Mouse (Mus musculus) heart, embryonic 11.5 days (tissue): ENCODE measurements at regions not wholly inside any gene's neighbourhood (a gene's known extent, or its start where the extent isn't known, plus 50 kb on each side); places are given as distances from the start of the nearest gene placed in this dataset.

ENCODE experiments used
- ATAC-seq: fragments of 200-750 bp; cut with Nextera tagmentation; replicated peaks from 2 replicates; pipeline ENCODE4 v1.8.0; 2017; ENCODE audit warnings: moderate library complexity; ENCODE audit not compliant: insufficient number of reproducible peaks, low FRiP score, low TSS enrichment
- H3K27ac ChIP-seq: fragments of 300-500 bp; sonication (generic); 2 replicates; pipeline ENCODE4 v1.5.1; 2014; ENCODE audit warnings: mild to moderate bottlenecking, low read depth, low read length
- H3K27me3 ChIP-seq: fragments of 300-500 bp; sonication (generic); 2 replicates; pipeline ENCODE4 v1.6.1; 2014; ENCODE audit warnings: mild to moderate bottlenecking, low read length, mixed read lengths; ENCODE audit not compliant: control insufficient read depth, insufficient read depth
- H3K36me3 ChIP-seq: fragments of 300-500 bp; sonication (generic); 2 replicates; pipeline ENCODE4 v1.6.1; 2014; ENCODE audit warnings: mild to moderate bottlenecking, low read length, moderate library complexity, mixed read lengths; ENCODE audit not compliant: control insufficient read depth, insufficient read depth
- H3K4me1 ChIP-seq: fragments of 300-500 bp; sonication (generic); 2 replicates; pipeline ENCODE4 v1.6.1; 2014; ENCODE audit warnings: low read length; ENCODE audit not compliant: control insufficient read depth, insufficient read depth
- H3K4me2 ChIP-seq: fragments of 300-500 bp; sonication (generic); 2 replicates; pipeline ENCODE4 v1.6.1; 2014; ENCODE audit warnings: mild to moderate bottlenecking, moderate library complexity
- H3K4me3 ChIP-seq: fragments of 300-500 bp; sonication (generic); 2 replicates; pipeline ENCODE4 v1.5.1; 2014; ENCODE audit warnings: low read depth, low read length
- H3K9ac ChIP-seq: fragments of 300-500 bp; sonication (generic); 2 replicates; pipeline ENCODE4 v1.6.1; 2014; ENCODE audit warnings: mild to moderate bottlenecking, low read depth, low read length, moderate library complexity
- H3K9me3 ChIP-seq: fragments of 300-500 bp; sonication (generic); replicated peaks from 2 replicates; pipeline ENCODE4 v1.6.1; 2016; ENCODE audit warnings: low read length; ENCODE audit not compliant: control insufficient read depth
- WGBS: fragments of 180-500 bp; shearing (Covaris S2); extraction: QIAGEN DNeasy Blood & Tissue Kit; methylation state at CpG from one replicate; pipeline ENCODE4 v1.1.7; 2014; ENCODE audit not compliant: insufficient replicate concordance; 5-methylcytosine and 5-hydroxymethylcytosine counted together

DNA sequence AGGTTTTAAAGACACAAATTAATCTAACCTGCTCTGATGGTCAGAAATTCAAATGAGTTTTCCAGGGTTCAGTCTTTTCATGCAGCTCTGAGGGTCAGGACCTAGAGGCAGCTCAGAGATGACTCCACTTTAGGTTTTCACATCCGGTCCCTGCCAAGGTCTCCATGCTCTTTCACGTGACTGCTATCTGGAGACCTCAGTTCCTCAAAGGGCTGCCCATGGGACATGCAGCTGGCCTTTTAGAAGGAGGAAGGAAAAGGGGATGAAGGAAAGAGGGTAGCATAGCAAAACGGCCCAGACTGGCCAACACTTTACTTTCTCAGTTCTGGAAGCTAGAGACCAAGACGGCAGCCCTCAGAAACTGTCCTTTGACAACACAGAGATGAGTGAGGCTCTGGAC, 276.6 kb downstream of the Nuak1 start:
- 71% methylated on average over 4 of the region's 4 CpGs for WGBS
- Histone ChIP-seq H3K36me3 (no peaks in the 10 kb centered on the region), H3K4me3 (no peak overlapping the region)

DNA sequence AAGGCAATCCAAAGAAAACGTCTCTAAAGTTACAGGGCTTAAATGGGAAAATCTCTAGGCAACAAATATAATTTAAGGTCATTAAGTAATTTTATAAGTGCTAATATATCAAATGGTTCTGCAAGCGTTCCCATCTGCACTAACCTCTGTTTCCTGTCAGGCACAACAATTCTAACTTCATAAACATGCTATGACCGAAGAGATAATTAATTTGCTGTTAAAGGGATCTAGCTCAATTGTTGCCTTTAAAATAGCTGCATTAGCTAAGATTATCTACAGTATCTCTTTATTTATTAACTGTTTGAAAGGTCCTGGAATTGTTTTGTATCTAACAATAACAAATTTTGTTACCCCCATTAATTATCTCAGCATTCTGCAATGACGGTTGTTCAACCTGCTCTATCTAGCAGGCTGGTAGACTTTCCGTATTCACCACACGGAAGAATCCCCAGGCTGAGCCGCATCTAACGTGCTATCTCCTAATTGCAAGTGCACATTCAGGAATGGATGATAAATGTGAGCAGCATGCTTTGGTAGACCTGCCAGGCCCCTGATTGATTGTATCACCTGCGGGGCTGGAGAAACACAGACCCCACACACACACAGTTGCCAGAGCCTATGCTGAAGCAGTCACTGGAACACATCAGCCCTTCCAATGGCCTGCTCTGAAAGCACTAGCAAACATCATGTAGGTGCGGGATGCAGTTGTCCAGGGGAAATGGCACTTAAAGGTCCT, 274.4 kb downstream of the Nuak1 start:
- WGBS = 68% methylated on average over 10 of the region's 10 CpGs
- ATAC-seq = no peak

More for the DNA sequence above, 276.6 kb downstream of the Nuak1 start:
- no peak overlapping the region for H3K27ac ChIP-seq
- no peak overlapping the region for H3K9ac ChIP-seq
- H3K9me3 ChIP-seq = no peaks in the 10 kb centered on the region
- no peak for ATAC-seq
- H3K4me2 ChIP-seq = no peak overlapping the region
- no peaks in the 10 kb centered on the region for H3K4me1 ChIP-seq
- H3K27me3 ChIP-seq = no peaks in the 10 kb centered on the region

DNA sequence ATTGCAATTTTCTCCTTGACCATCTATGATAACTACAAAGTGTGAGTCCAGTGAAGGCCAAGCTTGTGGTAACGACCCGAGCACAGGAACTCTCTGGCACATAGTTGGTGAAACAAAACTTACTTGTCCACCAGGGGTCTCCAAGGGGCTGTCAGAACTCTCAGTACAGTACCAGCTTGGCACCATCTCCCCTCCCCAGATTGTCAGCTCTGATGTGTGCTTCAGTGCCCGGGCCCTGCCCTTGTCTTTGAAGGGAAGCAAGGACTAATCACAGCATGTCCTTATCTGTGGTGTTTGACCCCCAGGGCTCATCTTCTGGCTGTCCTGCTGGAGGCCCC, 273.9 kb downstream of the Nuak1 start:
- ATAC-seq = no peak
- H3K36me3 ChIP-seq = no peaks in the 10 kb centered on the region
- no peak overlapping the region for H3K9ac ChIP-seq
- H3K27ac ChIP-seq = no peak overlapping the region
- H3K9me3 ChIP-seq = no peaks in the 10 kb centered on the region
- no peak overlapping the region for H3K4me3 ChIP-seq
- H3K4me1 ChIP-seq = no peaks in the 10 kb centered on the region
- 36% methylated on average over 3 of the region's 3 CpGs for WGBS
- no peak overlapping the region for H3K4me2 ChIP-seq
- no peaks in the 10 kb centered on the region for H3K27me3 ChIP-seq

More for the DNA sequence above, 274.4 kb downstream of the Nuak1 start:
- H3K4me3 ChIP-seq = no peak overlapping the region
- H3K9ac ChIP-seq = no peak overlapping the region
- no peaks in the 10 kb centered on the region for H3K4me1 ChIP-seq
- no peaks in the 10 kb centered on the region for H3K9me3 ChIP-seq
- H3K36me3 ChIP-seq = no peaks in the 10 kb centered on the region
- H3K4me2 ChIP-seq = no peak overlapping the region
- no peak overlapping the region for H3K27ac ChIP-seq
- no peaks in the 10 kb centered on the region for H3K27me3 ChIP-seq

DNA sequence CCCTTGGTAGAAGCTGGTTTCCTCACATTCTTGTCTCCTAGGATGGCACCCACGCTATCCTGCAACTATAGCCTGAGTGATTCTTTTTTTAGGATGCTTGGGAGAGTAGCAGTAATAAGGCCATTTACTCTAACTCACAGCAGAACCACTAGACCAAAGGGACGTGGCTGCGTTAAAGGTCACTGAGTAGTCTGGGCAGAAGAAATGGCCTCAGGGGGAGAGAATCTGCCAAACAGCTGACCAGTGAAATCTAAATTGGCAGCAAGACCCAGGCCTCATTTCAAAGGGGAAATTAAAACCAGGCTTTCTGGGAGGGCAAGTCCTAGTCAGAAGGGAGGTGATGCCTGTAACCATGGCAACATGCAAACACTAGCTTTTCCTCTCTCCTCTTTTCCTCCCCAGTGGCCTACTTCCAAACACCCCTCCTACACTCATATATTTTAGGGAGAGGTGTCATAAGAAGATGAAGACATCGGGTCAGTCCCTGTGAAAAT, 267.5 kb downstream of the Nuak1 start:
- no peaks in the 10 kb centered on the region for H3K27me3 ChIP-seq
- H3K9ac ChIP-seq = no peak overlapping the region
- no peak for ATAC-seq
- H3K4me2 ChIP-seq = no peak overlapping the region
- WGBS = 70% methylated on average over 4 of the region's 4 CpGs
- H3K27ac ChIP-seq = no peak overlapping the region
- no peaks in the 10 kb centered on the region for H3K4me1 ChIP-seq
- H3K9me3 ChIP-seq = no peaks in the 10 kb centered on the region
- H3K4me3 ChIP-seq = no peak overlapping the region
- no peaks in the 10 kb centered on the region for H3K36me3 ChIP-seq

DNA sequence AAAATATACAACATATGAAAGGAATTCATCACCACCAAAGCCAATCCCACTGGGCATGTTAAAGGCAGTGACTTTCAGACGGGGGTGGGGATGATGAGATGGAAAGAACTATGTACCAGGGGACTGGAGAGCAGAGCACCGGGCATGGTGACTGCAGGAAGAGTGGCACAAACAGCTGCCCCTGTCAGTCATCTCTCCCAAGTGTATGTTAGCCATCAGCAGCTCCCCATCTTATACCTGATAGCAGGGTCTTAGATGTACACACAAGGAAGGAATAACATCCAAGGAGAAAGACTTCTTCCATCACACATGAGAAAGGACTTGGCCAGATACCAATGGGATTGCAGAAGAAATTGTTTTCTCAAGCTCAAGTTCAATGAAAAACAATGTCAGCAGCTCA, 257.2 kb downstream of the Nuak1 start:
- H3K4me1 ChIP-seq = no peaks in the 10 kb centered on the region
- no peak for ATAC-seq

DNA sequence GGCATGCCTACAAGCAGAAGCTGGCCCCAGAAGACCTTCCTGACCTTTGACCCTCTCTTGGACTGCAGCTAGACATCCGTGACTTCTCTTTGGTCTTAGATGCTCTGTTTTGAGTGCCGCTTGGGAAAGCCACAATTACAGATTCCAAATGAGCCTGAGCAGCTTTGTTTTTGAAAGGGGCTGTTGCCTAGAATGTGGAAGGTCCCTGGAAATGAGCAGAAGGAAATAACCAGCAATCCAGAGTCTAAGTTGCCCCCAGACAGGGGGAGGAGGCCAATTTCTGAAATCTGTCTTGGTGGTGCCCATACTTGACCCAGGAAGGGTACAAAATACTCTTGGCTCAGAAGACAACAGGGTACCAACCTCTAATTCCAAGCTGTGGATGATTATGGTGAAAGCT, 253.9 kb downstream of the Nuak1 start:
- Histone ChIP-seq H3K27ac (no peak overlapping the region), H3K36me3 (no peaks in the 10 kb centered on the region), H3K9ac (no peak overlapping the region), H3K4me3 (no peak overlapping the region), H3K4me1 (no peaks in the 10 kb centered on the region), H3K9me3 (no peaks in the 10 kb centered on the region; the same call in 1 of the 2 replicates), H3K27me3 (no peaks in the 10 kb centered on the region), H3K4me2 (no peak overlapping the region)
- 70% methylated on average over 2 of the region's 2 CpGs for WGBS
- ATAC-seq = no peak

More for the DNA sequence above, 257.2 kb downstream of the Nuak1 start:
- no peak overlapping the region for H3K4me3 ChIP-seq
- H3K4me2 ChIP-seq = no peak overlapping the region
- H3K27ac ChIP-seq = no peak overlapping the region
- no peaks in the 10 kb centered on the region for H3K36me3 ChIP-seq
- no peaks in the 10 kb centered on the region for H3K9me3 ChIP-seq
- no peaks in the 10 kb centered on the region for H3K27me3 ChIP-seq
- 74% methylated on average over 2 of the region's 2 CpGs for WGBS
- no peak overlapping the region for H3K9ac ChIP-seq

DNA sequence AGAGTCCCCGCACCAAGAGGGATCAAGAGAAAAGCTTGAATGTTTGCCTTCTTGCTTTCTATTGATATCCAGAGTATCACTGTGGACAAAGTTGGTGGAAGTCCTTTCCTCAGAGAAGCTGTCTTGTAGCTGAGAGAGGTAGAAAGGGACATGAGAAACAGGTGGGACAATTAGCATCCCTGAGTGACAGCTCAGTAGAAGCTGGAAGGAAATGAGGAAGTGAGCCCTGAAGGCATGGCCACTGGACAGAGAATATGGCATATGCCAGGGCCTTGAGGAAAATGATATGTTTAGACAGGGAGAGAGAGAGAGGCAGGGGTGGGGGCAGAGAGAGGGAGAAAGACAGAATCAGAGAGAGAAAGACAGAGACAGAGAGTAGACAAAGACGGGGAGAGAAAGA, 241.4 kb downstream of the Nuak1 start:
- Histone ChIP-seq H3K4me3 (no peak overlapping the region), H3K9ac (no peak overlapping the region), H3K4me1 (no peaks in the 10 kb centered on the region; the same call in 1 of the 2 replicates), H3K9me3 (no peaks in the 10 kb centered on the region), H3K27ac (no peak overlapping the region), H3K4me2 (no peak overlapping the region), H3K36me3 (no peaks in the 10 kb centered on the region), H3K27me3 (no peaks in the 10 kb centered on the region)
- no peak for ATAC-seq
- WGBS = 83% methylated on average over 2 of the region's 2 CpGs

DNA sequence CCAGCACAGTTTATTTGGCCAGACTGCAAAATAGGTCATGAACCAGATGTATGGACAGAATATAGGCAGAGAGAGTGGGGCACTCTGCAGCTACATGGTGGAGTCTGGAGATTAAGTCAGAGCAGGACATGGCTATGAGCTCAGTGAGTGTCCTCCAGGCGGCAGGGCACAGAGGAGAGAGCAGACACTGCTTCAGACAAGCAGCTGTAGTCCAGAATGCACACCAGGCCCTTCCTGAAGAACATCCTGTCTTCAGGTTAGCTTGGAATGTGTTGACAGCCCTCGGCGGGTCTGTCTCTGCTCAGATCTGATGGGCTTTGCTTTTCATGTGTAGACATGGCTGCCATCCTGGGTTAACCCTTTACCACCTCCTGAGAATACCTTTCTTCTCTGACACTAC, 238.6 kb downstream of the Nuak1 start:
- Histone ChIP-seq H3K27ac (no peak overlapping the region), H3K27me3 (no peaks in the 10 kb centered on the region), H3K36me3 (no peaks in the 10 kb centered on the region), H3K4me1 (no peaks in the 10 kb centered on the region; the same call in 1 of the 2 replicates), H3K4me2 (no peak overlapping the region), H3K4me3 (no peak overlapping the region), H3K9me3 (no peaks in the 10 kb centered on the region), H3K9ac (no peak overlapping the region)
- ATAC-seq = 0 out of 2 replicates have a peak, but pooled peaks have one; percentile 49
- WGBS = 15% methylated on average over 3 of the region's 3 CpGs
